ENCODE assay signal across 9 mouse cellular contexts in the genomic region with DNA sequence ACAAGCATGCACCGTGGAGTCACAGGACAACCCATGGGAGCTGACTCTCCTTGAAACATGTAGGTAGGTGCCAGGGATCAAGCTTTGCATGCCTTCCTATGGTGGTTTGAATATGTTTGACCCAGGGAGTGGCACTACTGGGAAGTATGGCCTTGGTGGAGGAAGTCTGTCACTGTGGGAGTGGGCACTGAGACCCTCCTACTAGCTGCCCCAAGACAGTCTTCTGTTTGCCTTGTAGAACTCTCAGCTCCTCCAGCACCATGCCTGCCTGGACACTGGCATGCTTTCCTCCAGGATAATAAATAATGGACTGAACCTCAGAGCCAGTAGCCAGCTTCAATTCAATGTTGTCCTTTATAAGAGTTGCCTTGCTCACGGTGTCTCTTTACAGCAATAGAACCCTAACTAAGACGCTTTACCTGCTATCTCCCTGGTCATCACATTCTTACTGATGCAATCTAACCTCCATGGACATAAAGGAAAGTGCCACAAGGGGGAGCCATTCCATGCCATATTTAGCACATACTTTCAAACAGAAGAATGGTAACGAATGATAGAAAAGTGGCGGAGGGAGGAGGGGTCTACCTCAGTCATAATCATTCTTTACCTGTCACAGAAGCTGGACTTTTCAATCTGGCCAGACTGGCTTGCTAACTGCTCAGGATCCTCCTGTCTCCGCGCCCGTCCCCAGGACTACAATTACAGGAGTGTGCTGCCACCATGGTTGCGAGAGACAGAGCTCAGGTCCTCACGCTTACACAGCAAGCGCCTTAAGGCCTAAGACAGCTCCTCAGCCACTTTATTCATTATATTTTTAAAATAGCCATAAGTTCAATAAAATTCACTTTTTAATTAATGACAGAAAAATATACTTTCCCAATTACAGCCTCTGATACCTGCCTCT. TPM values are rescaled to one million over a fixed set of nuclear protein-coding genes. Genes with fewer than 3 reads are reported as not detected.
DNase-seq lines count a peak whose midpoint lies in the region; ATAC-seq and TF ChIP-seq lines count a peak whose summit lies in the region.
"Had no signal": no experiment of that assay in that cellular context is flagged by ENCODE, and none has a peak within 500 bp of the region (broad histone marks: within the 10 kb centered on the region; RNA-seq: fewer than 3 reads in every experiment).

No protein-coding gene starts in this region.

- H3K9me3 ChIP-seq in intestine, embryonic 16.5 days (ENCODE audit: control insufficient read depth, low read length): no peaks in the 10 kb centered on the region
- no peaks in the 10 kb centered on the region for H3K9me3 ChIP-seq in midbrain, embryonic 11.5 days (ENCODE audit: control insufficient read depth, low read length)
- H3K9me3 ChIP-seq: megakaryocyte, embryonic 14.5 days had no signal

- H3K4me1 ChIP-seq in intestine, embryonic 16.5 days (ENCODE audit: control insufficient read depth, insufficient read depth, low read length): no peaks in the 10 kb centered on the region
- no peaks in the 10 kb centered on the region for H3K4me1 ChIP-seq in midbrain, embryonic 11.5 days (ENCODE audit: control insufficient read depth, insufficient read depth, low read length)
- H3K4me1 ChIP-seq in small intestine, adult 2 months (ENCODE audit: control insufficient read depth, insufficient read depth, insufficient read length, low read length): no peaks in the 10 kb centered on the region

- H3K4me2 ChIP-seq in intestine, embryonic 16.5 days (ENCODE audit: low read depth, low read length): no peak overlapping the region
- no peak overlapping the region for H3K4me2 ChIP-seq in midbrain, embryonic 11.5 days

- no peak overlapping the region for H3K9ac ChIP-seq in intestine, embryonic 16.5 days (ENCODE audit: low read depth, low read length)
- no peak overlapping the region for H3K9ac ChIP-seq in midbrain, embryonic 11.5 days (ENCODE audit: low read length)

- H3K4me3 ChIP-seq in intestine, embryonic 16.5 days (ENCODE audit: low read length): no peak overlapping the region
- no peak overlapping the region for H3K4me3 ChIP-seq in midbrain, embryonic 11.5 days (ENCODE audit: low read depth, low read length)
- H3K4me3 ChIP-seq in small intestine, adult 2 months (ENCODE audit: low read depth, low read length): no peak overlapping the region
- H3K4me3 ChIP-seq: megakaryocyte, embryonic 14.5 days had no signal

- DNase-seq in ovary, postnatal 14 days (ENCODE audit: low spot score): peak; percentile 43
- no peak for DNase-seq in ovary, postnatal 10 days (ENCODE audit: low spot score)
- peak; percentile 86 for DNase-seq in cerebellum, adult 9-10 months
- peak; percentile 58 to 64 for DNase-seq in frontal cortex, postnatal 25 days (ENCODE audit: low spot score in 2 of 2)
- DNase-seq in left cerebral cortex, adult 9 months (ENCODE audit: low spot score in 2 of 2): peak; percentile 26 to 82
- DNase-seq in midbrain, embryonic 11.5 days (ENCODE audit: low spot score, missing footprints): peak; percentile 93

- no peaks in the 10 kb centered on the region for H3K36me3 ChIP-seq in intestine, embryonic 16.5 days (ENCODE audit: control insufficient read depth, insufficient read depth, low read length)
- H3K36me3 ChIP-seq in midbrain, embryonic 11.5 days (ENCODE audit: control insufficient read depth, insufficient read depth, low read length): no peaks in the 10 kb centered on the region
- peaks cover 2% of the 10 kb centered on the region for H3K36me3 ChIP-seq in small intestine, adult 2 months (ENCODE audit: control insufficient read depth, insufficient read depth, low read length)

- no peak for TF ChIP-seq POLR2A in small intestine, adult 2 months (IDR thresholded peaks at IDR 0.05; ENCODE audit: low read depth, low read length)

- TF ChIP-seq CTCF in small intestine, adult 2 months (IDR thresholded peaks at IDR 0.05; ENCODE audit: extremely low read depth, insufficient read length, insufficient replicate concordance, low read depth, low read length): peak; percentile 28; the same call in 1 of the 2 replicates

- 78% methylated on average over 11 of the region's 11 CpGs for WGBS in intestine, embryonic 16.5 days
- 79% methylated on average over 11 of the region's 11 CpGs for WGBS in midbrain, embryonic 11.5 days
- WGBS in small intestine, adult 2 months: 74% methylated on average over 11 of the region's 11 CpGs

- no peaks in the 10 kb centered on the region for H3K27me3 ChIP-seq in intestine, embryonic 16.5 days (replicated peaks; ENCODE audit: control insufficient read depth, insufficient read depth, low read length)
- no peaks in the 10 kb centered on the region for H3K27me3 ChIP-seq in midbrain, embryonic 11.5 days (ENCODE audit: control insufficient read depth, insufficient read depth, low read length)
- no peaks in the 10 kb centered on the region for H3K27me3 ChIP-seq in small intestine, adult 2 months (ENCODE audit: control insufficient read depth, insufficient read depth, low read length)
- H3K27me3 ChIP-seq: megakaryocyte, embryonic 14.5 days had no signal

- ATAC-seq in intestine, embryonic 16.5 days: peak; percentile 55
- ATAC-seq in midbrain, embryonic 11.5 days (ENCODE audit: low FRiP score): no peak

- H3K27ac ChIP-seq in intestine, embryonic 16.5 days (ENCODE audit: low read length): no peak overlapping the region
- H3K27ac ChIP-seq in midbrain, embryonic 11.5 days (ENCODE audit: low read depth, low read length): no peak overlapping the region
- no peak overlapping the region for H3K27ac ChIP-seq in small intestine, adult 2 months (ENCODE audit: insufficient read depth, low read depth, low read length)

RNA-seq across cellular contexts. Expression of a gene that starts 31.6 kb away (rescaled TPM):
- polyA plus RNA-seq in intestine, embryonic 16.5 days (2015; fragmentation: Nextera tagmentation; extraction: Ambion mirVana): 52.8 and 55.4 TPM in 2 replicates
- 60.6 and 66.2 TPM in 2 replicates for polyA plus RNA-seq in midbrain, embryonic 11.5 days (2014; fragmentation: Nextera tagmentation; extraction: Ambion mirVana)
- polyA plus RNA-seq in small intestine, adult 2 months (2012; rRNA removed): 0.52 and 1.1 TPM in 2 replicates

RNA-seq across cellular contexts. Expression of a gene that starts 31.7 kb away (rescaled TPM):
- 6.1 and 6.4 TPM in 2 replicates for polyA plus RNA-seq in intestine, embryonic 16.5 days (2015; fragmentation: Nextera tagmentation; extraction: Ambion mirVana)
- 20.8 and 22.9 TPM in 2 replicates for polyA plus RNA-seq in midbrain, embryonic 11.5 days (2014; fragmentation: Nextera tagmentation; extraction: Ambion mirVana)
- polyA plus RNA-seq in small intestine, adult 2 months (2012; rRNA removed): 0.13 and 0.27 TPM in 2 replicates

RNA-seq across cellular contexts. Expression of a gene that starts 42.6 kb away (rescaled TPM):
- polyA plus RNA-seq in intestine, embryonic 16.5 days (2015; fragmentation: Nextera tagmentation; extraction: Ambion mirVana): 3.0 and 3.2 TPM in 2 replicates
- polyA plus RNA-seq in midbrain, embryonic 11.5 days (2014; fragmentation: Nextera tagmentation; extraction: Ambion mirVana): 6.3 and 7.1 TPM in 2 replicates
- polyA plus RNA-seq in small intestine, adult 2 months (2012; rRNA removed): 1.5 and 3.4 TPM in 2 replicates

Comparison
In these comparisons a context has a peak if more than half of its experiments do, and no peak if none do; other contexts are left out.
1. RNA of a gene that starts 31.6 kb away (polyA plus RNA-seq): 60.6 to 66.2 TPM in midbrain, embryonic 11.5 days and 52.8 to 55.4 TPM in intestine, embryonic 16.5 days; 0.52 to 1.1 TPM in small intestine, adult 2 months; every median in the first group is over 10 times any median in the second.